Mouse (Mus musculus) megakaryocyte, adult 5-6 weeks (primary cell): ENCODE data around the gene Slf2. TPM values are rescaled to one million over a fixed set of nuclear protein-coding genes. Genes with fewer than 3 reads are reported as not detected.

Source experiments
- ATAC-seq: 2 replicates; pipeline ENCODE4 v1.8.0; 2016; ENCODE audit warnings: mild to moderate bottlenecking, inconsistent platforms; ENCODE audit not compliant: poor library complexity, severe bottlenecking
- total RNA-seq, 2 experiments: library from RNA; stranded (forward) in 1 of 2; stranded (reverse) in 1 of 2; fragments of 153-499, 151-499 nt in 1 of 2; fragments of 221-1000, 200-1000 nt in 1 of 2; gene quantifications; 2 replicates each; pipeline versions ENCODE4 v1.2.3 to v1.2.4; 2015 to 2017

Gene Slf2
- total RNA-seq, 2 experiments from 2014 or later, result 27.8 to 36.3 TPM

DNA sequence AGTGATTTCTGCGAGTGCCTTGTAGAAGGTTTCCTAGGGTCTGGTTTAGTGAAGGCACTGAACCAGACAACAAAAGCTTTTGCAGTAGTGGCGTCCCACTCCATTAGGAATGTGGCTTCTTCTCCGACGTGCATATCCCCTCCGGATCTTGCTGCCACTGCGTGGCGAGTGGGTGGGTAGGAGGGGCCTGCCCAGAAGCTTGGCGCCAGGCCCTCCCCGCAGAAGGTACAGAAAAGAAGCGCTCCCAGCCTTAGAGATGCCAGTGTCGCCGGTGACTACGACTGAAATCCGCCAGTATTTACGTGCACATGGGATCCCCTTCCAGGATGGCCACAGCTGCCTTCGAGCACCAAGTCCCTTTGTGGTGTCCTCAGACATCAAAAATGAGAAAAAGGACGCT, 76.1 kb downstream of the Slf2 start:
- ATAC-seq, result no peak

DNA sequence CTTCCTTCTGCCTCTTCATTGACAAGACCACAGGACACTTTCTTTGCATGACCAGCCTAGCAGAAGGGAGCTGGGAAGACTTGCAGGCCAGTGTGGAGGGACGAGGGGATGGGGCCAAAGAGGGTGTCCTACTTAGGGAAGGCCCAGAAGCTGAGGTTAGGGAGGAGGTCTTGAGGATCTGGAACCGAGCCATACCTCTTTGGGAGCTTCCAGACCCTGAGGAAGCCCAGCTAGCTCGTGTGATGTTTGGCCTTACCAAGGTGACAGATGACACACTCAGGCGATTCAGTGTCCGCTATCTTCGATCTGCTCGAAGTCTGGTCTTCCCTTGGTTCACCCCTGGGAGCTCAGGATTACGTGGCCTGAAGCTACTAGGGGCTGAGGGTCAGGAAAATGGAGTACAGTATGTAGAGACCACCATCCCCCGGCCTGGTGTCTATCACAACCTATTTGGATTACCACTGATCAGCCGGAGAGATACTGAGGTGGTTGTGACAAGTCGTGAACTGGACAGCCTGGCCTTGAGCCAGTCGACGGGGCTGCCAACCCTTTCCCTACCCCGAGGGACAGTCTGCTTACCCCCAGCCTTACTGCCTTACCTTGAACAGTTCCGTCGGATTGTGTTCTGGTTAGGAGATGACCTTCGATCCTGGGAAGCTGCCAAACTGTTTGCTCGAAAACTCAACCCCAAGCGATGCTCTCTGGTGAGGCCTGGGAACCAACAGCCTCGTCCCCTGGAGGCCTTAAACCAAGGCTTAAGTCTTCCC, 76.7 kb downstream of the Slf2 start:
- no peak for ATAC-seq

DNA sequence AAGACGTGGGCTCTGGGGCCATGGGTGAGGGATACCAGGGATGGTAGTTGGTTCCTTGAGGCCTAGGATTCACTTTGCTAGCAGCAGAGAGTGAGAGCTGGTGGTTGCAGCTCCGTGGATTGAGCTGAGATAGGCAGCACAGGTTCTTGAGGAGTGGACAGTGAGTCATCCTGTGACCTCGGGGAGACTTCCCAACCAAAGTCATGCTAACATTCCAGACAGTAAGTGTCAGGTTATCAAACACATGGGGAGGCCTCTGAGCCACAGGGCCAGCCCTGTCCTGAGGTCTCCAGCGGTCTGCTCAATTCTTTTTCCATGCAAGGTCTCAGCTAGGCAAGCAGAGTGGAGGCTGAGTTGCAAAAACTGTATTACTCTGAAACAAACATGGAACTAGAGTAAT, 79.7 kb downstream of the Slf2 start:
- no peak for ATAC-seq

GRCm38 (mm10) chr19:45012219-45012618, 81.3 kb downstream of the Slf2 start:
- no peak for ATAC-seq

DNA sequence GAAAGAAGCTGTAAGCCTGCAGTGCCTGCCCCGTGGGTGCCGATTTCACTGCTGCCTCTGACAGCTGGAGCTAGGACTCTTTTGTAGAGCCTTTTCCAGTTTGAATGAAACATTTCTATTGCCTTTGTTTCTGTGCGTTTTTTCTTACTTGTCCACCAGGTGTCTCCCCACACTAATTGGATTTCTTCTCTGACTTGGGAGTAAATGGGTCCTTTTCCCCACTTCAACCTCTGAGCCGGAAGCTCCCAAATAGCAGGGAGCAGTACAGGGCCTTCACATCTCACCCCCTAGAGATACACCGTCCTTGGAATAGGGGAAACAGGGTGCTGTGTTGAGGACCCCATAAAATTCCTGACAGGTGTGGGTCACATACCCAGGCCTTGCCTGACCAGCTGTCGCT, 81.7 kb downstream of the Slf2 start:
- ATAC-seq, result no peak

GRCm38 (mm10) chr19:45013581-45014225, 82.8 kb downstream of the Slf2 start:
- no peak for ATAC-seq

GRCm38 (mm10) chr19:45014335-45014971, 83.5 kb downstream of the Slf2 start, which contains the start of gene Lzts2:
Lzts2 (plus strand) TSS chr19:45014414.
- ATAC-seq, result no peak

GRCm38 (mm10) chr19:45014981-45015402, 84.0 kb downstream of the Slf2 start:
- peak; percentile 16; the same call in 1 of the 2 replicates for ATAC-seq

DNA sequence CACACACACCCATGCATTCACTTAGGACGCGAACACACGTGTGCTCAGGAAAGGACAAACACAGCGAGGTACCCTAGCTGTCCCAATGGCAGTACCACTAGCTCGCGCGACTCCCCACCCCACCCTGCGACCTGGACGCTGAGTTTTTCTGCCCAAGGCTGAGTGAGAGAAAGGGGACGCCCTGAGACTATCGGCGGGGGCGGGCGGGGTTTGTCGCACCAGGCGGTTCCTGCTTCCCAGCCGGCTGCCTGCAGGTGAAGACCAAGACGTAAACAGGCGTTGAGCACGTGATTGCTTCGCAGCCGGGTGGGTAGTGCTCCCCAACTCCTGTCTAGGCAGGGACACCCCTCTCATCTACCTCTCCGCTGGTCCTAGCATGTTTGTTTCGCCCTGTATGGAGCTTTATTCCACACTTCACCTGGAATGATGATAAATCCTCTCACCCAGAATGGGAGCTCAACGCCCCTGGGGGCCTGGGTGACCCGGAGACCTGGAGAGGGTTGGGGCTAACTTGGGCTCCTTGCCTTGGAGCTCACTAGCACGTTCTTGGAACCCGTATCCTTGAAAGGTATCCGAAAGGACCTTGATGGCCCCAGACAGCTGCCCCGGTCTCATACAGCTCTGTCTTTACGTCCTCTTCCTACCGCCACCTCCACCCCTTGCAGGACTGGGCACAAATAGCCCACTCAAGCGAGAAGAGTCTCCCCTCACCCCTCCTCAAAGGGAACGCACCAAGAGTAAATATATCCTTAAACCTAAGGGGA, 84.7 kb downstream of the Slf2 start:
- peak; percentile 60 for ATAC-seq

GRCm38 (mm10) chr19:45016341-45017215, 85.6 kb downstream of the Slf2 start:
- no peak for ATAC-seq

DNA sequence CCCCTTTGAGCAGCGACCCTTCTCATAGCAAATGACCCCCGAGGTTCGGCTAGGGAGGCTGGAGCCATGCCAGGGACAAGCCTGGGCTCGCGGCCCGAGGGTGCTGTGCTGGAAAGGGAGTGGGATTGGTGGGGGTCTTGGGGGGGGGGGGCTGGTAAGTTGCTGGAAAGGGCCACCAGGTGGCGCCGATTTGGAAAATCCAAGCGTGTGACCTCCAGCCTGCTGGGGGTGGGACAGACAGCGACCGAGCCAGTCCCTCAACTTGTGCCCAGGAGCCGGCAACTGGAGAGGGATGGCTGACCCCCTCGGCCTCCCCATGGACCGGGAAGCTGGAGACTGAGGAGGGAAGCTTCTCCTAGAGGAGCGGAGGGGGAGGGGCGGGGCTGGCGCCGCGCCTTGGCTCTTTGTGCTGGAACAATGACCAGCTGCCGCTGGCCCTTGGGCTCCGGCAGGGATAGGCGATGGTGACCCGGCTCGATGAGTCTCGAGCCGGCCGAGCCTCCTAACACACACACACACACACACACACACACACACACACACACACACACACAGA, 86.3 kb downstream of the Slf2 start:
- ATAC-seq, result no peak

DNA sequence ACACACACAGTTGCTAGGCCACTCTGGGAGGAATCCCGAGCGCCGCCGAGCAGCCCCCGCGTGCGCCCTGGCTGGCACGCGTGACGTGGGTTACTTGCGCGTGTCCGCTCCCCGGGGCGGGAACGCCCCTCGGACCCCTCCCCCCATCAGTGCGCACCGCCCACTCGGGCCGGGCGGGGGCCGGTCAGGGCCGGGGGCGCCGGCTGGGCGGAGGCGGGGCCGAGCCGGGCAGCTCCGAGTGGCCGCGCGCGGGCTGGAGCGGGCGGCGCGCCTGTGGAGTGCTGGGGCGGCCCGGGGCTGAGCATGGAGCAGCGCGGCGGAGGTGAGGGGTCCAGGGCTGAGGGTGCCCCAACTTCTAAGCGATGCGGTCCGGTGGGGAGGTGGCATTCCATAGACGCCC, 87.0 kb downstream of the Slf2 start:
- ATAC-seq, result peak; percentile 22

- ATAC-seq, result no peak
These were observed 87.4 kb downstream of the Slf2 start for GRCm38 (mm10) chr19:45018351-45018831.

DNA sequence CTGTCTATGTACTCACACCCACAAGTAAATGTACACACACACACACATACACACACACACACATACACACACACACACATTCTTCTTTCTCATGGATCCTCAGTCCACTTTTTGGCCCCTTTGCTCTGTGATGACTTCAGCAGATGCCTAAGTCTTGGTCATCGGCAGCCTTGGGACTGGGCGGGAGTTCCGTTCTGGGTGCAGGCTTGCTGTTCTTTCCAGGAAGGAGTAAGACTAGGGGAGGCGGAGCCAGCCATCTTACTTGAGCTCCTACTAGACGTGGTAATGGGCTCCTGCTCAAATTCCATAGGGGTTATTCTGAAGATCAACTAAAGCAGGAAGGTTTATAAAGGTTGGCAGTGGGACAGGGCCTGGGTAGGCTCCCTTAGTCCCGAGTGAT, 89.4 kb downstream of the Slf2 start:
- no peak for ATAC-seq

DNA sequence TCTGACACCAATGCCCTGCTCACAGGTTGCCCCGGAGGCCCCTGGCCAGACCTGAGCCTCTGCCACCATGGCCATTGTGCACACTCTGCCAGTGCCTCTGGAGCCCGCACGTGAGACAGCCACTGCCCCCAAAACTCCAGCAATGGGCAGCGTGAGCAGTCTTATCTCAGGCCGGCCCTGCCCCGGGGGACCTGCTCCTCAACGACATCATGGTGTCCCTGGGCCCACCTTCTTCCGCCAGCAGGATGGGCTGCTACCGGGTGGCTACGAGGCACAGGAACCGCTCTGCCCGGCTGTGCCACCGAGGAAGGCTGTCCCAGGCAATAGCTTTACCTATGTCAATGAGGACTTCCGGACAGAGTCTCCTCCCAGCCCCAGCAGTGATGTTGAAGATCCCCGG, 90.4 kb downstream of the Slf2 start:
- ATAC-seq, result no peak

DNA sequence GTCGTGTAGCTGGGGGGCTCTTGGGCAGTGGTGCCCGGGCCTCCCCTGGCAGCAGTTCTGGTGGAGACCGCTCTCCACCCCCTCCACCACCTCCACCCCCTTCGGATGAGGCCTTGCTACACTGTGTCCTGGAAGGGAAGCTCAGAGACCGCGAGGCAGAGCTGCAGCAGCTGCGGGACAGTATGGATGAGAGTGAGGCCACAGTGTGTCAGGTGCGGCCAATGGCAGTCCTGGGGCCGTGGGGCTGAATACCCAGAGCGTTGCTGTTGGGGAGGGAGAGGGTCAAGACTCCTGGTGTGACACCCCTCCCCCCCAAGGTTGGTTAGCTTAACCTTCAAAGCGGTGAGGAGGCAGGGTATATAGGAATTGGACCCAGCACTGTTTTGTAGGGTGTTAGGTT, 93.0 kb downstream of the Slf2 start:
- no peak for ATAC-seq

GRCm38 (mm10) chr19:45024775-45025174, 93.8 kb downstream of the Slf2 start:
- ATAC-seq, result no peak

DNA sequence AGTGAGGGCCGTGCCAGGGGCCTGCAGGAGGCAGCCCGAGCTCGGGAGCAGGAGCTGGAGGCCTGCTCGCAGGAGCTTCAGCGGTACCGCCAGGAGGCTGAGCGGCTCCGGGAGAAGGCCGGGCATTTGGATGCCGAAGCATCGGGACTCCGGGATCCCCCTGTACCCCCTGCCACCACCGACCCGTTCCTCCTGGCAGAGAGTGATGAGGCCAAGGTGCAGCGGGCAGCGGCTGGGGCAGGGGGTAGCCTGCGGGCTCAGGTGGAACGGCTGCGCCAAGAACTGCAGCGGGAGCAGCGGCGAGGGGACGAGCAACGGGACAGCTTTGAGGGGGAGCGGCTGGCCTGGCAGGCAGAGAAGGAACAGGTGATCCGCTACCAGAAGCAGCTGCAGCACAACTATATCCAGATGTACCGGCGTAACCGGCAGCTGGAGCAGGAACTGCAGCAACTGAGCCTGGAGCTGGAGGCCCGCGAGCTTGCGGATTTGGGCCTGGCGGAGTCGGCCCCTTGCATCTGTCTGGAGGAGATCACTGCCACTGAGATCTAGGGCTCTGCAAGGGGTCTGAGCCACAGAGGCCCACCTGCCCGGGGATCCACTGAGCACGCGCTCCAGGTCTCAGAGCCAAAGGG, 95.1 kb downstream of the Slf2 start:
- ATAC-seq, result no peak

GRCm38 (mm10) chr19:45026958-45027670, 96.2 kb downstream of the Slf2 start:
- no peak for ATAC-seq
